Mouse (Mus musculus): ENCODE results near the gene Ppfibp2.

DNA sequence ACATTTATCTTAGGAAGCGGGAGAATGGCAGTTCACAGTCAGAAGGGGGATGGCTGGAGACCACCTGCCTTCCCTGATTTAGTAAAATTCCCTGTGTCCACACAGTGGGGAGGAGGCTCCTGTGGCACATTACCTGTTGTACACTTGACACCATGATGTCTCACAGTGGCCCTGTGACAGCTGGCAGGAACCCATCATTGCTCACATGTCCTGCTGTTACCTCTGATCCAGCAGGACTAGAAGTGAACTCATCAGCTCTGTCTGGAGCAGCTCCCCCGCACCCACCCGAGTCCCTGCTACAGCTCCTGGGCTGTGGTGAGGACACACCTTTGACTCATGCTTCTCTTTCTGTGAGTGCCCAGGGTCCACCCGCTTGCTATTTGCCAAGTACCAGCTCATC lies 38.2 kb downstream of the Ppfibp2 start:
- TF ChIP-seq CTCF (IDR thresholded peaks at IDR 0.05; ENCODE audit: control insufficient read depth, insufficient read depth, insufficient replicate concordance, low read depth, low read length) = no peak
- no peak for TF ChIP-seq POLR2A (IDR thresholded peaks at IDR 0.05; ENCODE audit: control insufficient read depth, low read depth, low read length)

Data from testis, adult 2 months (tissue).